Mouse (Mus musculus) frontal cortex, postnatal 36 days (tissue): ENCODE measurements around the gene Ptov1.
"Not testable (repeated sequence)": the region's sequence is repeated elsewhere in the genome, so short reads cannot be mapped to it uniquely, and the experiment has no call there.

Source experiments
- DNase-seq, 2 experiments: peaks; one replicate each; pipeline ENCODE4 v3.0.0; 2022; ENCODE audit warnings: low spot score in 2 of 2

Gene Ptov1

GRCm38 (mm10) chr7:44888256-44889105, 18.9 kb upstream of the Ptov1 start:
- DNase-seq: no peak

- DNase-seq: no peak
Measured at GRCm38 (mm10) chr7:44886964-44887363, 17.4 kb upstream of the Ptov1 start.

GRCm38 (mm10) chr7:44884637-44885036, 15.0 kb upstream of the Ptov1 start:
- no peak for DNase-seq

- DNase-seq: no peak
Measured at GRCm38 (mm10) chr7:44883036-44883435, 13.4 kb upstream of the Ptov1 start.

GRCm38 (mm10) chr7:44877833-44878232, 8.2 kb upstream of the Ptov1 start:
- no peak for DNase-seq

GRCm38 (mm10) chr7:44871774-44872173, 2.2 kb upstream of the Ptov1 start:
- DNase-seq: not testable (repeated sequence)

- no peak for DNase-seq
Measured at GRCm38 (mm10) chr7:44871181-44871580, 1.6 kb upstream of the Ptov1 start.

- DNase-seq: no peak
Measured at GRCm38 (mm10) chr7:44870614-44871013, 1.0 kb upstream of the Ptov1 start.

GRCm38 (mm10) chr7:44868919-44869696, 480 bp downstream of the Ptov1 start:
- DNase-seq: no peak

- DNase-seq: no peak
Measured at GRCm38 (mm10) chr7:44868465-44868864, 1.1 kb downstream of the Ptov1 start.

- no peak for DNase-seq
Measured at GRCm38 (mm10) chr7:44867802-44868201, 1.8 kb downstream of the Ptov1 start.

GRCm38 (mm10) chr7:44867010-44867702, 2.4 kb downstream of the Ptov1 start:
- no peak for DNase-seq

- DNase-seq: no peak
Measured at GRCm38 (mm10) chr7:44866276-44867009, 3.1 kb downstream of the Ptov1 start.

GRCm38 (mm10) chr7:44864595-44865542, 4.7 kb downstream of the Ptov1 start:
- no peak for DNase-seq

- DNase-seq: no peak
Measured at GRCm38 (mm10) chr7:44863982-44864494, 5.5 kb downstream of the Ptov1 start.

- no peak for DNase-seq
Measured at GRCm38 (mm10) chr7:44863210-44863609, 6.4 kb downstream of the Ptov1 start.

GRCm38 (mm10) chr7:44862434-44862833, 7.2 kb downstream of the Ptov1 start:
- DNase-seq: no peak

- no peak for DNase-seq
Measured at GRCm38 (mm10) chr7:44861429-44861816, 8.2 kb downstream of the Ptov1 start.

- DNase-seq: no peak
Measured at GRCm38 (mm10) chr7:44860576-44861428, 8.8 kb downstream of the Ptov1 start.
